Mouse (Mus musculus): ENCODE data around the gene Eif4e3. TPM values are rescaled to one million over a fixed set of nuclear protein-coding genes. Genes with fewer than 3 reads are reported as not detected.

Eif4e3 gene
- polyA plus RNA-seq, 1 experiment from 2014 or later = 10.5 TPM

DNA sequence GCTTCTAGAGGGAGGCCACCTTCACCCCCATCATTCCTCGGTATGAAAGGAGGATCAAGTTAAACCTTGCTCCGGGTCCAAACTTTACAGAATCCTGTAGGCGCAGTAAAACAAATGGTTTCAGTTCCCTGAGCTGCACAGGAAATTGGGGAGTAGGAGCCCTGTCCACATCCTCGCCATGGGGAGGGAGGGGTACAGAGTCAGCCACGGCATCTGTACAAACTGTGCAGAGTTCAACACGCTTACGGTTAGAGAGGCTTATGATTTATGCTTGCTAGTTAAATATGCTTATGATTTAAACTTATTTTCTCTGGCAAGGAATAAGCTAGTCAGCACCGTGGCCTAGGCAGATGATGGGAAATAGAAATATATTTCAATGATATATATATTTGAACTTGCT, 47.1 kb downstream of the Eif4e3 start:
- Histone ChIP-seq H3K4me1 (peaks cover 17% of the 10 kb centered on the region), H3K9ac (no peak overlapping the region), H3K4me3 (no peak overlapping the region), H3K36me3 (ENCODE audit: poor library complexity, severe bottlenecking) (no peaks in the 10 kb centered on the region), H3K4me2 (no peak overlapping the region), H3K27me3 (peaks cover 2% of the 10 kb centered on the region; the same call in 1 of the 2 replicates), H3K9me3 (replicated peaks) (no peaks in the 10 kb centered on the region), H3K27ac (no peak overlapping the region)
- WGBS = 89% methylated on average over 8 of the region's 8 CpGs
- ATAC-seq = no peak

DNA sequence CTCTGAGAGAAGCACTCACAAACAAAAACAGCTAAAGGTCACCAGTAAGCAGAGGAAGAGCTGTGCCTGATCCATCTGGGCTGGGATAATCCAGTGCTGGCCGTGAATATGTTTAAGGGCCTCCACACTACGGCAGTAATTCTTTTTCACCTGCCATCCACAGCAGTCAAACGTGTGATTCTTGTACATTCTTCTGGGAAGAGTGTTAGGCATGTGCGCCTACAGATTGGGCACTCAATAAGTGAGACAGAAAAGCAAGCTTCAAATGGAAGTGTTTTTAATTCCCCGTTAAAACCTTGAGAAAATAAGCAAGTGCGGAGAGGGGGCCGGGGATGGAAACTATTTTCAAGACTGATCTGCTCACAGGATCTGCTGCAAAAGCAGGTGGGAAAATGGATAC, 48.7 kb downstream of the Eif4e3 start:
- no peak overlapping the region for H3K9ac ChIP-seq
- H3K4me3 ChIP-seq = no peak overlapping the region
- WGBS = 64% methylated on average over 7 of the region's 7 CpGs
- no peak overlapping the region for H3K27ac ChIP-seq
- H3K27me3 ChIP-seq = peaks cover 7% of the 10 kb centered on the region; the same call in 1 of the 2 replicates
- ATAC-seq = no peak
- H3K4me2 ChIP-seq = no peak overlapping the region
- H3K36me3 ChIP-seq (ENCODE audit: poor library complexity, severe bottlenecking) = no peaks in the 10 kb centered on the region
- no peaks in the 10 kb centered on the region for H3K9me3 ChIP-seq (replicated peaks)
- peaks cover 11% of the 10 kb centered on the region for H3K4me1 ChIP-seq

DNA sequence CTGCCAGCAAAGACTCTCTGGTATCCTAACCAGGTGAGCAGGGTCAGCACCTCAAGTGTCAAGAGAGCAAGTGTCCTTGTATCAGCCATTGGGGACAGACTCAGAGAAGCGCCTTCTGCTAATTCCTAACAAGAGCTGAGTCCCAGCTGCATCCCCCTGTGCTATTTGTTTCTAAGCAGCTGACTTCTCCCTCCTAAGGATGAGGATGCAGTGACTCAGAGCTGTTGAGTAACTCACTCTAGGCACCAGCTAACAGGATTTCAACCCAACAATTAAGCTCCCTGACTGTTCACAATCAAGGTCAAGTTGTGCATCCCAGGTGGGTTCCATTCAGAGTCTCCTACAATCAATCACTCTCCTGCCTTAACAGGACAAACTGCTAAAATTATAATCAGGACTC, 49.2 kb downstream of the Eif4e3 start:
- no peak overlapping the region for H3K4me2 ChIP-seq
- no peak overlapping the region for H3K4me3 ChIP-seq
- no peak overlapping the region for H3K27ac ChIP-seq
- peaks cover 7% of the 10 kb centered on the region; the same call in 1 of the 2 replicates for H3K27me3 ChIP-seq
- no peak for ATAC-seq
- no peak overlapping the region for H3K9ac ChIP-seq
- H3K36me3 ChIP-seq (ENCODE audit: poor library complexity, severe bottlenecking) = no peaks in the 10 kb centered on the region
- no peaks in the 10 kb centered on the region for H3K9me3 ChIP-seq (replicated peaks)
- 57% methylated on average over 1 of the region's 1 CpGs for WGBS
- H3K4me1 ChIP-seq = peaks cover 11% of the 10 kb centered on the region

DNA sequence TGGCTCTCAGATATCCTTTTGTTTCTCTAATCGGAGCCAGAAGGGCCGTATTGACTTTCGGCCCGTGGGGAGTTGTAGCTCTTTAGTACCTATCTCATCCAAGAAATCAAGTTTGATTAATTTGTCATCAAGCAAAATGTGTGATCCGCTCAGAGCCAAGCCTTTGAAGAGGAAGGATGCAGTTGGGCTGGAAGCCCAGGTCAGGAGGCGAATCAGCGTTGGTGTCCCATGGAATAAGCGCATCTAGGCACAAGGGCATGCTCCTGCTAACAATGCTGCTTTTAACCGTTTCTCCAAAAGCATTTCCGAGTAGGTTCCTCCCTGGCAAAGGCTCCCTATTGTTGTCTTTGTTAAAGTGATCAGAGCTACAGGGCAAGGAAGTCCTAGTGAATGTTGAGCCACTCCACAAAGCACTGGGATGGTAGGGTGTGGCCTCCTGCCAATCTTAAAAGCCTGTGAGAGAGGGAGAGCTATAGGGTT, 51.3 kb downstream of the Eif4e3 start:
- H3K9ac ChIP-seq = no peak overlapping the region
- H3K4me1 ChIP-seq = peaks cover 11% of the 10 kb centered on the region
- H3K27ac ChIP-seq = no peak overlapping the region; the same call in 1 of the 2 replicates
- WGBS = 13% methylated on average over 10 of the region's 10 CpGs
- no peak overlapping the region for H3K4me2 ChIP-seq
- H3K27me3 ChIP-seq = peaks cover 7% of the 10 kb centered on the region; the same call in 1 of the 2 replicates
- no peak for ATAC-seq
- H3K36me3 ChIP-seq (ENCODE audit: poor library complexity, severe bottlenecking) = no peaks in the 10 kb centered on the region
- H3K9me3 ChIP-seq (replicated peaks) = no peaks in the 10 kb centered on the region
- H3K4me3 ChIP-seq = no peak overlapping the region

DNA sequence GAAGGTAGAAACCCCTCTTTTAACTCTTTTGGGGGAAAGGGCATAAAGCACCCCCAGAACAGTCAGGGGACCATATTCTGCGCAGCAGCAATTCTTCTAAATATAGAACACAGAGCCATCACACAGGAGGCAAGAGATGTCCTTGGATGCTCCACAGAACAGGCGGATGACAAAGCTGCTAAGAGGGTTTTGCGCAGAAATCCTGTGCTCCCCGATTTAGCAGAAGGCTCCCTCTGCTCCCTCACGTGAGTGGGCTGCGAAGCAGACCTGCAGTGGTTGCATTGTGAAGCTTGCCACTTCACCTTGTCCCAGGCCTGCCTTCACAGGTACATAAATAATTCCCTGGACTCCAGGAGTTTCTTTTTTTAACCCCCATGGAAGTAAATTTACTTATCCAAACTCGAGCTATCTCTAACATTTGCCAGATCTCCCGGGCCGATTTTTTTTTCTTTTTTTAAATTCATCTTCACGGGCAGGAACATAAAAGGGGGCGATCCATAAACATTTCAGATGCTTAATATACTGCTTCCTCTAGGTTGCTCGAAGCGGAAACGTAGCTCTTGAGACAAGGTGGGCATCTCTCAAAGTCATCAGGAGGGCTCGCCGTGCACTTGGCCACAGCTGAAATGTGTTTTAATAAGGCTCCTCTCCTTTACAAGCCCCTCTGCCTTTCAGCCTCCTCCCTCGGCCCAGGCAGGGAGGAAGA, 51.9 kb downstream of the Eif4e3 start:
- H3K4me3 ChIP-seq = no peak overlapping the region
- H3K27ac ChIP-seq = no peak overlapping the region
- peaks cover 7% of the 10 kb centered on the region; the same call in 1 of the 2 replicates for H3K27me3 ChIP-seq
- peaks cover 11% of the 10 kb centered on the region for H3K4me1 ChIP-seq
- H3K9me3 ChIP-seq (replicated peaks) = no peaks in the 10 kb centered on the region
- ATAC-seq = no peak
- H3K36me3 ChIP-seq (ENCODE audit: poor library complexity, severe bottlenecking) = no peaks in the 10 kb centered on the region
- H3K9ac ChIP-seq = no peak overlapping the region
- 70% methylated on average over 17 of the region's 17 CpGs for WGBS
- H3K4me2 ChIP-seq = no peak overlapping the region

DNA sequence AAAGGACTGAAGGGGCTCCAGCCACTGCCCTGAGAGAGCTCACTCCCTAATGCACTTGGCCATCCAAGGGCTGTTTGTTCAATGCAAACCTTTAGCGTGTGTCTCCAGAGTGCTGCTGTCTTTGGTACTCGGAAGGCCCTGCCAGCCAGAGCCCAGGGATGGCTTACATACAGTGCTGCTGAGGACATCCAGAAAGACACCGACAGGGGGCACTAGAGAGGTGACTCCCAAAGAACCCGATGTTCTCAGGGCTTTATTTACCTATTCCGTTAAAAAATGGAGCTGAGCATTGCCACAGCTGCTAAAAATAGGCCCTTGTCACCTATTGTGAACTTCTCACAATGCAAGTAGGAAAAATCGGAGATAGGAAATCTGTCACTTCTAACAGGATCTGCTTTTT, 54.7 kb downstream of the Eif4e3 start:
- 61% methylated on average over 6 of the region's 6 CpGs for WGBS
- no peak overlapping the region for H3K4me2 ChIP-seq
- H3K36me3 ChIP-seq (ENCODE audit: poor library complexity, severe bottlenecking) = no peaks in the 10 kb centered on the region
- peaks cover 11% of the 10 kb centered on the region for H3K4me1 ChIP-seq
- no peak overlapping the region for H3K27ac ChIP-seq
- ATAC-seq = no peak
- H3K9ac ChIP-seq = no peak overlapping the region
- H3K9me3 ChIP-seq (replicated peaks) = no peaks in the 10 kb centered on the region
- peaks cover 7% of the 10 kb centered on the region; the same call in 1 of the 2 replicates for H3K27me3 ChIP-seq
- no peak overlapping the region for H3K4me3 ChIP-seq

DNA sequence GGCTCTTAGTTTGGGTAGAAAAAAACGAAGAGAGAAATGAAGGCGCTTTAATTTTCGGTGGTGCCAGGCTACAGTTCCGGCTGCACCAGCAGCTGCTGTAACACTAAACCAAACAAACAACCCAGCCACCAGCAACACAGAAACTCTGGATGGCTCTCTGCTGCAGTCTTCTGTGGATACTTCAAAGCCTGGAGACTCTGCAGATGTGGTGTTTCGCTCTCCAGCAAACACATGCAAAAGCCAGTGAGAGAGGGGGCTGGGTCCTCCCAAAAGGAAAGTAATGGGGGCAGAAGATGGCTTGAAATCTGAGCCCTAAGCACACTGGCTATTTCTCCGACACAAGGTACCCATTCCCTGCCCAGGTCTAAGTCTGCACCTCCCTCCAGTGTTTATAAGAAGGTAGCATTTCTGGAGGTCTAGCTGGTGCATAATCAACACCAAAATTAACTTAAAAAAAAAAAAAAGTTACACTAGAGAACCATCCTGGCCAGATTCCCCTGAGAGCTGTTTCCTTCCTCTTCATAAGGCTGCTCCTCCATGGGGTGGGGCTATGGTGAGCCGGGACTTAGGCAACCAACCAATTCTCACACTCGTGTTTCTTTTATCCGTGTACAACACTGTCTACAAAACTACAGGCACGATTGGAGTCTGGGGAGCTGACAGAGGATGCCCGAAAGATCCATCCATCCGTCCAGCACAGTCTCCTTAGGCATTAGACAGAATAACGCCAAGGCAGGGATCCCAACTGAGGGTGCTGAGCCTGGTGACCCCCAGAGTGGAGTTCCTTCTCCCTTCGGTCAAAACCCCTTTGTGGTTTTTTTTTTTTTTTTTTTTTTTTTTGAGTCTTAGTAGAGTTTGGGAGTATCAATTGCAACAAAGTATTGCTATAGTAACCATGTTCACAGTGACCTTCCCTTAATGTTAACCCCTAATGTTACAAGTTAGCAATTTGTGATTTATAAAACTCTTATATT, 55.8 kb downstream of the Eif4e3 start:
- H3K4me1 ChIP-seq = peaks cover 12% of the 10 kb centered on the region
- 66% methylated on average over 14 of the region's 14 CpGs for WGBS
- no peaks in the 10 kb centered on the region for H3K9me3 ChIP-seq (replicated peaks)
- H3K4me2 ChIP-seq = no peak overlapping the region
- no peak overlapping the region for H3K4me3 ChIP-seq
- ATAC-seq = no peak
- peaks cover 7% of the 10 kb centered on the region; the same call in 1 of the 2 replicates for H3K27me3 ChIP-seq
- no peaks in the 10 kb centered on the region for H3K36me3 ChIP-seq (ENCODE audit: poor library complexity, severe bottlenecking)
- H3K9ac ChIP-seq = no peak overlapping the region
- no peak overlapping the region for H3K27ac ChIP-seq

DNA sequence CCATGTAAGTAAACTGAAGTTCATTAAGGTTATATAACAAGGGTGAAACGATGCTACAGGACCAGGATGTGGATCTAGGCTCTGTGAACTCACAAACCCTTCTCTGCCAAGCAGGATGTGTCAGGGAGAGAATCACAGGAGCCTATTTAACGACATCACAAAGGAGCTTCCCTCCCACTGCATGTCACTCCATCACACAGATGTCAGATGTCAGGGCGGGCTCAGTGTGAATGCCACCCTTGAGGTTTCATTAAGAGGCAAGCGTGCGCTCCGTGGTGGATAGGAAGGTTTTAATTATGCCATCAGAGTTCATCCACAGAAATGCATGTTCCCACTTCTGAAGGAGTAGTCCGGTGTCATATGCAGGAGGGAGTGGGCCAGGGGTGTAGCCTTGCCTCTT, 60.5 kb downstream of the Eif4e3 start:
- Histone ChIP-seq H3K27me3 (no peaks in the 10 kb centered on the region), H3K4me2 (no peak overlapping the region), H3K27ac (no peak overlapping the region), H3K36me3 (ENCODE audit: poor library complexity, severe bottlenecking) (no peaks in the 10 kb centered on the region), H3K4me3 (no peak overlapping the region), H3K9ac (no peak overlapping the region), H3K4me1 (0 out of 2 replicates have a peak, but pooled peaks cover 10% of the 10 kb centered on the region), H3K9me3 (replicated peaks) (no peaks in the 10 kb centered on the region)
- WGBS = 61% methylated on average over 7 of the region's 7 CpGs
- ATAC-seq = 0 out of 2 replicates have a peak, but pooled peaks have one; percentile 38

DNA sequence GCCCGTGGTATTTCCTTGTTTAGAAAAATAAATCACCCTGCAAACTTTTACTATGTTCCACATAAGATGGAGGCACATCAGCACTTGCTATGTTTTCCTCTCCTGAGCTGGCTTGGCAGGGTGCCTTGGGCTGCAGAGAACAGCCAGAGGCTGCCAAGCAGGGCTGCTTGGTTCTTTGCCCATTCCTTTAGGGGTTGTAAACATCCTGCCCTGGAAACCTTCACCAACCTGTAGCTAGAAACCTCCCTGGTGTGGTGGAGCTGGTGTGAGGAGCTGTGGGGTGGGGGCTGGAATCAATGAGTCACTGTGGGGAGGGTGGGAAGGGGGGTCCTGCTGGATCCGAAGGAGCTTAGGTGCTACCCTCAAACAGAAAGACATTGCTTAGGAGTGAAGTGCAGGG, 61.8 kb downstream of the Eif4e3 start:
- no peak overlapping the region for H3K27ac ChIP-seq
- 76% methylated on average over 2 of the region's 2 CpGs for WGBS
- no peak overlapping the region for H3K4me3 ChIP-seq
- H3K4me1 ChIP-seq = peaks cover 16% of the 10 kb centered on the region
- no peak for ATAC-seq
- no peaks in the 10 kb centered on the region for H3K36me3 ChIP-seq (ENCODE audit: poor library complexity, severe bottlenecking)
- H3K9me3 ChIP-seq (replicated peaks) = no peaks in the 10 kb centered on the region
- no peaks in the 10 kb centered on the region for H3K27me3 ChIP-seq
- H3K9ac ChIP-seq = no peak overlapping the region
- H3K4me2 ChIP-seq = no peak overlapping the region

DNA sequence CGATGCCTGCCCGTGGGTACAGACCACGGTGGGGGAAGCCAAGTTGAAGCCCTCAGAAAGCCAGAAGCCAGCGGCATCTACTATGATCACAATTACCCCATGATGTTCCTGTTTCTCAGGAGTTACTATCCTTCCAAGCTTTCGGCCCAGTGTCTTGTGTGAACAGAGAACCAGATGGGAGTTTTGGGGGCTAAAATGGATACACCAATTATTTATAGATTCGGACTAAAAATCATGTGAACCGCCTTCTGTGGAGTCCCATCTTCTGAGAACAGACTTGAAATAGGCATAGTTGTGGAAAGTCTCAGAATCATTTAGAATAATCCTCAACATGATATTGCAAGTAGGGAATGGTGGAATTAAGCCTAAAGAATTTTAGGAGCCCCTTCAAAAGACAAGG, 64.1 kb downstream of the Eif4e3 start:
- peaks cover 26% of the 10 kb centered on the region for H3K4me1 ChIP-seq
- ATAC-seq = no peak
- no peak overlapping the region for H3K4me2 ChIP-seq
- no peaks in the 10 kb centered on the region for H3K36me3 ChIP-seq (ENCODE audit: poor library complexity, severe bottlenecking)
- WGBS = 92% methylated on average over 7 of the region's 7 CpGs
- no peak overlapping the region for H3K27ac ChIP-seq
- H3K9ac ChIP-seq = no peak overlapping the region
- H3K4me3 ChIP-seq = no peak overlapping the region
- no peaks in the 10 kb centered on the region for H3K9me3 ChIP-seq (replicated peaks)
- H3K27me3 ChIP-seq = no peaks in the 10 kb centered on the region

DNA sequence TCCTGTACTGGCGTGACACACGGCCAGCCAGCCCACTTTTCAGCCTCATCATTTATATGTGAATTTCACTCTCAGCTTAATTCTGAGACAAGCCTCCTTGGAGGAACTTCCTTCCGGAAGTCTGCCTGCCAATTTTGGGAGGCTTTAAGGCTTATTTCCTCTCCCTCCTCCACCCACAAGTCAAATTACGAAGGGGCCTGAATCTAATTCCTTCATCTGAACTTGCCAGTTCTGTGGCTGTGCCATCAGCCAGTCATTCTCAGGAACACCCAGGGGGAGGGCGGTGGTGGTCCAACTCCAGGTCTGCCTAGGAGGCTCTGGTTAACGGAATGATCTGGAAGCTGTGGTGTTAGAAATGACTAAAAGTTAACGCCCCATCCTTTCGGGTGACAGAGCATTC, 65.7 kb downstream of the Eif4e3 start:
- Histone ChIP-seq H3K4me3 (no peak overlapping the region), H3K4me1 (peaks cover 22% of the 10 kb centered on the region), H3K27ac (no peak overlapping the region), H3K9ac (no peak overlapping the region), H3K27me3 (no peaks in the 10 kb centered on the region), H3K36me3 (ENCODE audit: poor library complexity, severe bottlenecking) (no peaks in the 10 kb centered on the region), H3K9me3 (replicated peaks) (no peaks in the 10 kb centered on the region), H3K4me2 (no peak overlapping the region)
- ATAC-seq = no peak
- WGBS = 76% methylated on average over 8 of the region's 8 CpGs
